Mouse (Mus musculus): Measurements from ENCODE around the gene Evpl. TPM values are rescaled to one million over a fixed set of nuclear protein-coding genes. Genes with fewer than 3 reads are reported as not detected.
"Not testable (repeated sequence)": the region's sequence is repeated elsewhere in the genome, so short reads cannot be mapped to it uniquely, and the experiment has no call there.

Evpl gene
- polyA plus RNA-seq (2015; fragmentation: Nextera tagmentation; extraction: Ambion mirVana) = 28.1 and 28.5 TPM in 2 replicates

DNA sequence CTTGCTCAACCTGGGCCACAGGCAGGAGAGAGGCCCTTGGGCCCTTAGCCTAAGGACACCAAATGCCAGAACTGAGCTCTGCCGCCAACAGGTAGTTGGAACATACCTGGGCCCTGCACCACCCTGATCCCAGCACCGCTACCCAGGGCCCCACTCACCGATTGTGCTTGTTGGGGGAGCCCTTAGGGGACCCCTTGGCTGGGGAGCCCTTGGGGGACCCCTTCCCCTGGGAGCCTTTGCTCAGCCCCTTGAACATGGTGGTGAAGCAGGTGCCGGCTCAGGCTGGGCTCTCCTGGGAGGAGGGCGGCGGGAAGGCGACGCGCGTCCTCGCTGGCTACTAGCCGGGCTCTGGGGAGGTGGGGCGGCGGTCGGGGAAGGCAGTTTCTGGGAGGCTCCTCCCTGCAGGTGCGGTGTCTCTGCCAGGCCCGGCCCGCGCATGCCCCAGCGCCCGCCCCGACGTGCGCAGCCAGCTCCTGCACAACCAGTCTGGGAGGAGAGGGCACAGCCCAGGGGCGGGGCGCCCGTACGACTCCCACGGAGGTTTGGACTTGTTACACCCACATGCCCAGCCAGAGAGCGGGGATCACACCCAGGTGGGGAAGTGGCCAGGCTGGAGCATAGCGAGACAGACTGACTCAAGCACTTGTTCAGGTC lies at the start of gene Evpl:
TSS of gene Evpl (minus strand) at position 336 of the 654 bp plus-strand sequence.
- peak within 1 kb of the TSS; percentile 61 for H3K27ac ChIP-seq (replicated peaks)
- peak; percentile 84 for ATAC-seq (ENCODE audit: insufficient number of reproducible peaks, low FRiP score, low TSS enrichment, low read depth)
- 0 out of 2 replicates have a peak within 1 kb of the TSS, but pooled peaks have one; percentile 22 for H3K9ac ChIP-seq
- no peaks in the 10 kb centered on the region for H3K9me3 ChIP-seq (replicated peaks)
- no peaks in the 10 kb centered on the region for H3K36me3 ChIP-seq
- 8% methylated on average over 31 of the region's 31 CpGs for WGBS
- H3K4me3 ChIP-seq (replicated peaks) = peak within 1 kb of the TSS; percentile 42
- H3K27me3 ChIP-seq = peaks cover 18% of the 10 kb centered on the region
- peaks cover 19% of the 10 kb centered on the region; the same call in 1 of the 2 replicates for H3K4me1 ChIP-seq
- H3K4me2 ChIP-seq (replicated peaks) = peak within 1 kb of the TSS; percentile 42

DNA sequence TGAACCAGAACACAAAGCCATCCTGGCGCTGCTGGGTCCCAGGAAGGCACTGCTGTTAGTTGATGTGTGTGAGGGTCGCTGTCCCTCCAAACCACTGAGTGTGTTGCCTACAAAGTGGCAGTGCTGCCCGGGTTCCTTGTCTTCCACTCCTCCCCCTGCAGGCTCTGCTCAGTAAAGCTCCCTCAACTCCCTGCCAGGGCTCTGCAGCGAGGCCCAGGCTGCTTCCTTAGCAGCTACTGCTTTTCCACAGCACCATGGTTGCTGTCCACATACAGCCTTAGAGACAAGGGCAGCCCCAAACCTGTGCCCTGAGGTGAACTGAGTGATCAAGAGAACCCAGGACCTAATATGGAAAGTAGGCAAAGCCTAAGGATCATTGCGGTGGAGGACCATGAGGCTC lies 49.5 kb upstream of the Evpl start:
- H3K4me2 ChIP-seq (replicated peaks) = no peak overlapping the region
- no peaks in the 10 kb centered on the region for H3K9me3 ChIP-seq (replicated peaks)
- H3K4me1 ChIP-seq = peaks cover 11% of the 10 kb centered on the region
- no peak overlapping the region for H3K9ac ChIP-seq
- peaks cover 48% of the 10 kb centered on the region for H3K36me3 ChIP-seq
- no peak for ATAC-seq (ENCODE audit: insufficient number of reproducible peaks, low FRiP score, low TSS enrichment, low read depth)
- H3K27ac ChIP-seq (replicated peaks) = no peak overlapping the region
- H3K4me3 ChIP-seq (replicated peaks) = no peak overlapping the region
- WGBS = 70% methylated on average over 5 of the region's 5 CpGs
- peaks cover 29% of the 10 kb centered on the region for H3K27me3 ChIP-seq

DNA sequence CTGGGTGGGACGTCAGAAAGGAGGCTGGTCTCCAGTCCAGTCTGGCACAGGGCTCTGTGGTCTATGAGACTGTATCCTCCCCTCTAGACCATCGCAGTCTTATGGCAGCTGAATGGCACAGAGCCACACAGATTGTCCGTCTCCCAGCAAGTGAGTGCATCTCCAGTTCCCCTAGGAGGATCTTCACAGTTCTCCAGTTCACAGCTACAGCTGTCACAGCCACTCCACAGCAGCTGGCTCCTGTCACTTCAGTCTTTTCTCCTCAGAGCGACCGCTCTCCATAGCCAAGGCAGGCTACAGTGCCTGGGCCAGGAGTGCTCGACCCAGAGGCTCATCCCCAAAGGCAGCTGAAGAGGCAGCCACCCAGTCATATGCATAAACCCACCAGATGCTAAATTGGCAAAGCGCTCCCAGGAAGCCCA lies 47.9 kb upstream of the Evpl start:
- H3K36me3 ChIP-seq = peaks cover 33% of the 10 kb centered on the region
- H3K9me3 ChIP-seq (replicated peaks) = no peaks in the 10 kb centered on the region
- no peak overlapping the region for H3K4me3 ChIP-seq (replicated peaks)
- ATAC-seq (ENCODE audit: insufficient number of reproducible peaks, low FRiP score, low TSS enrichment, low read depth) = peak; percentile 77
- no peak overlapping the region for H3K4me2 ChIP-seq (replicated peaks)
- H3K27ac ChIP-seq (replicated peaks) = peak overlapping the region; percentile 51; the same call in 1 of the 2 replicates
- 65% methylated on average over 7 of the region's 7 CpGs for WGBS
- H3K4me1 ChIP-seq = peaks cover 26% of the 10 kb centered on the region
- no peak overlapping the region for H3K9ac ChIP-seq
- peaks cover 45% of the 10 kb centered on the region for H3K27me3 ChIP-seq

DNA sequence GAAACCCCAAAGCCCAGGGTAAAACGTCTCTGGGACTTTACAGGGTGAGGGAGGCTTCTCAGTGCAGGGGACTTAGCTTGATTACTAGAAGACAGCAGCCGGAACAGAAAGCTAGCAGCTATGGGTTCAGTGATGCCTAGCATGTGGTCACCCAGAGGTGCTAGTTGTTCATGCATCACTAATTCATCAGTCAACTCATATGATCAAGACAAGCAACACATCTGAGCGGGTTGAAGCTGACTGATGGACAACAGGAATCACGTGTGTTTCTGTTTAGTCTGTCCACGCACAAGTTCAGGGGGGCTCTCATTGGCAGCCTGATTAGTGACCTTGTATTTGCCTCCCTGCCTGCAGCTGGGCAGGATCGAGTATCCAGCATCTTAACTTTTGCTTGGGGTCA lies 46.1 kb upstream of the Evpl start:
- H3K4me3 ChIP-seq (replicated peaks) = no peak overlapping the region
- 27% methylated on average over 6 of the region's 6 CpGs for WGBS
- ATAC-seq (ENCODE audit: insufficient number of reproducible peaks, low FRiP score, low TSS enrichment, low read depth) = no peak

DNA sequence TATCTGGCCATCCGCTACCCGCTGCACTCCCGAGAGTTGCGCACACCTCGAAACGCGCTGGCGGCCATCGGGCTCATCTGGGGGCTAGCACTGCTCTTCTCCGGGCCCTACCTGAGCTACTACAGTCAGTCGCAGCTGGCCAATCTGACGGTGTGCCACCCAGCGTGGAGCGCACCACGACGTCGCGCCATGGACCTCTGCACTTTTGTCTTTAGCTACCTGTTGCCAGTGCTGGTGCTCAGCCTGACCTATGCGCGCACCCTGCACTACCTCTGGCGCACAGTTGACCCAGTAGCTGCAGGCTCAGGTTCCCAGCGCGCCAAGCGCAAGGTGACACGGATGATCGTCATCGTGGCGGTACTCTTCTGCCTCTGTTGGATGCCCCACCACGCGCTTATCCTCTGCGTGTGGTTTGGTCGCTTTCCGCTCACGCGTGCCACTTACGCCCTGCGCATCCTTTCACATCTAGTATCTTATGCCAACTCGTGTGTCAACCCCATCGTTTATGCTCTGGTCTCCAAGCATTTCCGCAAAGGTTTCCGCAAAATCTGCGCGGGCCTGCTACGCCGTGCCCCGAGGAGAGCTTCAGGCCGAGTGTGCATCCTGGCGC lies 45.1 kb upstream of the Evpl start:
- Histone ChIP-seq H3K36me3 (peaks cover 5% of the 10 kb centered on the region; the same call in 1 of the 2 replicates), H3K9me3 (replicated peaks) (no peaks in the 10 kb centered on the region), H3K4me1 (peaks cover 26% of the 10 kb centered on the region), H3K4me3 (replicated peaks) (peak overlapping the region; percentile 15; the same call in 1 of the 2 replicates), H3K4me2 (replicated peaks) (peak overlapping the region; percentile 24), H3K9ac (no peak overlapping the region), H3K27ac (replicated peaks) (no peak overlapping the region), H3K27me3 (peaks cover 55% of the 10 kb centered on the region)
- 10% methylated on average over 48 of the region's 48 CpGs for WGBS
- ATAC-seq (ENCODE audit: insufficient number of reproducible peaks, low FRiP score, low TSS enrichment, low read depth) = no peak

More for the DNA sequence above, 46.1 kb upstream of the Evpl start:
- no peak overlapping the region for H3K9ac ChIP-seq
- peaks cover 15% of the 10 kb centered on the region for H3K36me3 ChIP-seq
- H3K27me3 ChIP-seq = peaks cover 55% of the 10 kb centered on the region
- no peaks in the 10 kb centered on the region for H3K9me3 ChIP-seq (replicated peaks)
- H3K4me2 ChIP-seq (replicated peaks) = no peak overlapping the region
- H3K4me1 ChIP-seq = peaks cover 26% of the 10 kb centered on the region
- no peak overlapping the region for H3K27ac ChIP-seq (replicated peaks)

DNA sequence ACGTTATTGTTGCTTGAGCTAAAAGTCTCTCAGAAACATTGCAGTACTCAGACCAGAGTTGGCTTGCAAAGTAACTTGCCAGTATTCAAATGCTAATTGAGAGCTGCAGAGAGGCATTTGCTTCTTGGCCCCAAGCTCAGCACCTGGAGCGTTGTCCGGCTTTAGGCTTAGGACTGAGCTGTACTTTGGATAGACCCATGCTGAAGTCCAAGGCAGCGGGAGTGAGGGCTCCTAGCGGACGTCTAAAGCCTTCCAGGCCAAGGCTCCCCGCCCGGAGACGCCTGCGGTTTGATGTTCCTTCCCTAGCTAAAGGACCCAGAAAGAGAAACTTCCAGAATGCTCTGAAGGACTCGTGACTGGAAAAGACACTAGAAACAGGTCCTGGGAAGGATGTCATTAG lies 44.2 kb upstream of the Evpl start:
- H3K4me2 ChIP-seq (replicated peaks) = peak overlapping the region; percentile 59; the same call in 1 of the 2 replicates
- H3K9ac ChIP-seq = no peak overlapping the region
- H3K4me1 ChIP-seq = peaks cover 26% of the 10 kb centered on the region
- H3K4me3 ChIP-seq (replicated peaks) = peak overlapping the region; percentile 15; the same call in 1 of the 2 replicates
- no peak overlapping the region for H3K27ac ChIP-seq (replicated peaks)
- no peaks in the 10 kb centered on the region for H3K9me3 ChIP-seq (replicated peaks)
- H3K27me3 ChIP-seq = peaks cover 55% of the 10 kb centered on the region
- H3K36me3 ChIP-seq = no peaks in the 10 kb centered on the region
- no peak for ATAC-seq (ENCODE audit: insufficient number of reproducible peaks, low FRiP score, low TSS enrichment, low read depth)
- WGBS = 3% methylated on average over 11 of the region's 11 CpGs

DNA sequence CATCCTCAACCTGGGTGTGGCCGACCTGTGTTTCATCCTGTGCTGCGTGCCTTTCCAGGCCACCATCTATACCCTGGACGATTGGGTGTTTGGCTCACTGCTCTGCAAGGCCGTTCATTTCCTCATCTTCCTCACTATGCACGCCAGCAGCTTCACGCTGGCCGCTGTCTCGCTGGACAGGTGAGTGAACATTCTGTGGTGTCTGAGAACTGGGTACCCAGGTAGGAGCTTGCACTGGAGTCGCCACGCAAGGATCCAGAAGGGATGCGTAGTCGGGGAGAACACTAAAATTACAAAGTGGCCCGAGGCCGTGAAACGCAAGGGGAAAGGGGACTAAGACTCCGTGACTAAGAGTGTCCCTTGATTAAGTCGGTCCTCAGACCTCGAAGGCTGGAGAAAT lies 43.8 kb upstream of the Evpl start:
- ATAC-seq (ENCODE audit: insufficient number of reproducible peaks, low FRiP score, low TSS enrichment, low read depth) = no peak
- 2% methylated on average over 18 of the region's 18 CpGs for WGBS

DNA sequence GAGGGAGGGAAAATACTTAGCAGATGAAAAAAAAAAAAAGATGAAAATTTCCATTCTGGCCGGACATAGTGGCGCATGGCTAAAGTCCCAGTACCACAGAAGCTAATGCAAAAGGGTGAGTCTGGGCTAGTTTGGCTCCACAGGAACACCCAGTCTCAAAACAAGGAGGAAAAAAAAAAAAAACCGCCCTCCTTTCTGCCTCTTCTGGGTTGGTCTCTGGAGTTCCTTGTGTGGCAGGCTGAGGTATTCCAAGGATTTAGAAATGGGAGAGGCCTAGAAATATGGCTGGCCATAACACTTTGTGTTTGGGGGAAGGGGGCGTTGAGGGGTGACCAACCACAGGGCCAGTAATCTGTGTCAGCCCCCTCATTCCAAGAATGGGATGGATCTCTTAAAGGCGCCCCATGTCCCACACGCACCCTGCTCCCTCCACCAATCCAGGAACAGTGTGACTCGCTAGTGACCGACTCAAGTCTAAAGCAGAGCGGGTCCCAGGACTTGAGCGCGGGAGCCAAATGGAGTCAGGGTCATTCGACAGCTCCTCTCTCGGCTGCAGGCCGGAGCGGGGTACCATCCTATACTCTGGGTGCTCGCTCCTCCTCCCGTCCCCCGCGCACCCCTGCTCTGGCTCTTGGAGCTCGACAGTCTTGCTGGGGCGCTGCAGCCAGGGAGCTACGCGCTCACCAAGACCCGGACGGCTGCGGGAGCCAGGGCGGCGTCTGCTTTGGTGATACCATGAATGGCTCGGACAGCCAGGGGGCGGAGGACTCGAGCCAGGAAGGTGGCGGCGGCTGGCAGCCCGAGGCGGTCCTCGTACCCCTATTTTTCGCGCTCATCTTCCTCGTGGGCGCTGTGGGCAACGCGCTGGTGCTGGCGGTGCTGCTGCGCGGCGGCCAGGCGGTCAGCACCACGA lies 43.1 kb upstream of the Evpl start, which contains the start of gene Galr2:
TSS of gene Galr2 (plus strand) at position 189 of the 913 bp plus-strand sequence.
- Histone ChIP-seq H3K9ac (peak within 1 kb of the TSS; percentile 40), H3K4me3 (replicated peaks) (peak within 1 kb of the TSS; percentile 39), H3K4me1 (peaks cover 26% of the 10 kb centered on the region), H3K27me3 (peaks cover 55% of the 10 kb centered on the region), H3K27ac (replicated peaks) (no peak within 1 kb of the TSS), H3K4me2 (replicated peaks) (peak within 1 kb of the TSS; percentile 59), H3K9me3 (replicated peaks) (no peaks in the 10 kb centered on the region), H3K36me3 (no peaks in the 10 kb centered on the region)
- no peak for ATAC-seq (ENCODE audit: insufficient number of reproducible peaks, low FRiP score, low TSS enrichment, low read depth)
- WGBS = 7% methylated on average over 48 of the region's 48 CpGs

More for the DNA sequence above, 43.8 kb upstream of the Evpl start:
- no peaks in the 10 kb centered on the region for H3K9me3 ChIP-seq (replicated peaks)
- H3K27ac ChIP-seq (replicated peaks) = no peak overlapping the region
- peaks cover 26% of the 10 kb centered on the region for H3K4me1 ChIP-seq
- H3K9ac ChIP-seq = no peak overlapping the region
- peaks cover 55% of the 10 kb centered on the region for H3K27me3 ChIP-seq
- H3K36me3 ChIP-seq = no peaks in the 10 kb centered on the region
- peak overlapping the region; percentile 39 for H3K4me3 ChIP-seq (replicated peaks)
- H3K4me2 ChIP-seq (replicated peaks) = peak overlapping the region; percentile 59

DNA sequence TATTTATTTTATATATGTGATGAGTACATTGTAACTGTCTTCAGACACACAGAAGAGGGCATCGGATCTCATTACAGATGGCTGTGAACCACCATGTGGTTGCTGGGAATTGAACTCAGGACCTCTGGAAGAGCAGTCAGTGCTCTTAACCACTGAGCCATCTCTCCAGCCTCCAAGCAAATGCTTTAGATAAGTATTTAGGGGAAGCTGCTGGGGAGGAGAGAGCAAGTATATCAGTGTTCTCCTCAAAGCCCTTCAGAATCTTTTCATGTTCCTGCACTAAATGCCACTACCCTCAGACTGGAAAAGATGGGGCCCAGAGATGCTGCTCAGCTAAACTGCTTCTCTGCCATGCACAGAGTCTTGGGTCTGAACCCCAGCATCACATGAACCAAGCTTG lies 39.3 kb upstream of the Evpl start:
- peaks cover 28% of the 10 kb centered on the region for H3K4me1 ChIP-seq
- H3K9ac ChIP-seq; H3K36me3 ChIP-seq; H3K9me3 ChIP-seq (replicated peaks); ATAC-seq (ENCODE audit: insufficient number of reproducible peaks, low FRiP score, low TSS enrichment, low read depth); H3K4me3 ChIP-seq (replicated peaks); H3K4me2 ChIP-seq (replicated peaks); H3K27ac ChIP-seq (replicated peaks): not testable (repeated sequence)
- 82% methylated on average over 1 of the region's 1 CpGs for WGBS
- H3K27me3 ChIP-seq = peaks cover 24% of the 10 kb centered on the region

DNA sequence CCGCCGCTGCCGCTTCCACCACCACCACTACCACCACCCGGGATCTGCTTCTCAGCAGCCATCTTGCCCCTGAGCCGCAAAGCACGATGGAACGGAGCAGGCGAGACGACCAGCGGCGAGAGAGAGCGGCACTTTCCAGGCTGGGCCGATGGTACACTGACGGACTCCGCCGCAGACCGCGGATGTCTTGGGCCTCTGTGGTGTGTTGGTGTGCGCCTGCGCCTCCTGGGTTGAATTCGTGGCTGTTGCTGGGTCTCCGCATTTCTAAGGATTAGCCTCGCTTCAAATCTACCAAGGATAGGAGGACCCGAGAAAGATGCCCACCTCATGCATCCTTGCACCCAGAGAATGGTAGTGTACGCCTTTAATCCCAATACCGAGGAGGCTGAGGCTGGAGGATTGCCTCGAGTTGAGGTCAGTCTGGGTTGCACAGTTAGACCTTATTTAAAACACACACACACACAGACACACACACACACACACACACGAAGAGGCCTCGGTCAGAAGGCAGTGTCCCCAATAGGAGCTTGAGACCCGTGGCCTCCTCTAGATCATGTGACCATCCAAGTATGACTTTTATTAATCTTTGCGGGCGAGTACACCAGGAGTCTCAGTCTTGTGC lies 36.3 kb upstream of the Evpl start, which contains the start of gene Srp68:
TSS of gene Srp68 (minus strand) at position 173 of the 622 bp plus-strand sequence.
- Histone ChIP-seq H3K4me1 (peaks cover 26% of the 10 kb centered on the region), H3K27ac (replicated peaks) (peak within 1 kb of the TSS; percentile 88), H3K9ac (peak within 1 kb of the TSS; percentile 95), H3K4me2 (replicated peaks) (peak within 1 kb of the TSS; percentile 60), H3K27me3 (no peaks in the 10 kb centered on the region), H3K9me3 (replicated peaks) (no peaks in the 10 kb centered on the region), H3K4me3 (replicated peaks) (peak within 1 kb of the TSS; percentile 75), H3K36me3 (peaks cover 32% of the 10 kb centered on the region)
- ATAC-seq (ENCODE audit: insufficient number of reproducible peaks, low FRiP score, low TSS enrichment, low read depth) = peak; percentile 98
- 3% methylated on average over 32 of the region's 32 CpGs for WGBS

All from embryonic facial prominence, embryonic 15.5 days (tissue).